Mouse (Mus musculus) urinary bladder, postnatal 36 days (tissue): ENCODE results near the gene Tmc7.

Experiments
- DNase-seq, 2 experiments: peaks; one replicate each; pipeline ENCODE4 v3.0.0; 2022; ENCODE audit warnings: low spot score in 2 of 2, mixed read lengths in 1 of 2

The Tmc7 gene

DNA sequence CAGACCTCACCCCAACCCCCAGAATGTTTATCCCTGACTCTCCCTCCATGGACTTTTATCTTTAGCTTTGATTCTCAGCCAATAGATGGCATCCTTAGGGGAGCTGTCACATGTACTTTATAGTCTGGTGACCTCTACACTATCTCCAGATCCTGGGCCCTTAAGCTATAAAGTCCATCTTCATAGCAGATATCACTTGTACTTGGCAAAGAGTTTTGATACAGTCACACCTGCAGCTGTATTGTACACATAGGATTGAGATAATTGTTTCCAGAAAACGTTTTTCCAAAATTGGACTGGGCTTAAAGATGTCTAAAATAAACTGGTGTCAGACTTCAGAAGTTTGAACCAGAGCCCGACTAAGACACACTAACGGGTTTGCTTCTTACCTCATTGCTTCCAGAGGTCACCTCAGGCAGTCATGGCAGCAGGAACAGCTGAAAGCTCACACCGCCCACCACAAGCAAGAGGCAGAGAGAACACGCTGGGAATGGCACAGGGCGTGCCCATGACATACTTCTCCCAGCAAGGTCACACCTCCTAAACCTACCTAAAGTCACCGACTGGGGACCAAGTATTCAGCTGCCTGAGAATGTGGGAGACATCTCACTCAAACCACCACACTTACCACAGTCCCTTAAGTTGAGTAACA is 84.6 kb downstream of the Tmc7 start:
- DNase-seq = no peak

GRCm38 (mm10) chr7:118498984-118499783 is 85.4 kb downstream of the Tmc7 start:
- no peak for DNase-seq

DNA sequence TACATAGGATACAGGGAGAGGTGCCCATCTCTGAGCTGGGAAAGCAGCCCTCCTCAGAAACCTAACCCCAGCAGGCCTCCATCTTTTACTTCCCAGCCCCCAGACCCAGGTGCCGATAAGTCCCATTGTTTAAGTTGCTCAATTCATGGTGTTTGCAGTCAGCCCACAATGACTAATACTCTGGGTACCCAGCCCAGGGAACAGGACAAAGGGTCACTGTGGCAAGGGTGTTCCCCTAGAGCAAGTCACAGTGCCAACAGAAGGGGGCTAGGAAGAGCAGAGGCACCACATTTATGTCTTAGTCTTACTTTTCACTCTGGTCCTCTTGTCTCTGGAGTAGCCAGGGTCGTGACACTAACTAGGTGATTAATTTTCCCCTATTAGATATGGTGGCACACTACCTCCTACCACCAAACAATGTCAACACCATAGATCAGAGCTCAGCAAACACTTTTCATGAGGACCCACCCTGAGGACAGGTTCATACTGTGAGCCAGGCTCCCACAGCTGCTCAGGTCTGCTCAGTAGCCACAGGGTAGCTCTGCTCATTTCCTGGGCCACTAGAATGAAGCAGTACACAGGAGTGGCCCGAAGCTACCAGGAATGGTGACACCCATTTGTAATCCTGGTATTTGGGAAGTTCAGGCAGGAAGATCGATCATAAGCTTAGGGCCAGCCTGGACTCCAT is 89.5 kb downstream of the Tmc7 start:
- no peak for DNase-seq

GRCm38 (mm10) chr7:118493892-118494291 is 90.6 kb downstream of the Tmc7 start:
- no peak for DNase-seq

GRCm38 (mm10) chr7:118491431-118492147 is 92.9 kb downstream of the Tmc7 start, which contains the start of gene Itpripl2:
TSS of gene Itpripl2 (minus strand) at chr7:118491975.
- peak; percentile 81 to 87 for DNase-seq

DNA sequence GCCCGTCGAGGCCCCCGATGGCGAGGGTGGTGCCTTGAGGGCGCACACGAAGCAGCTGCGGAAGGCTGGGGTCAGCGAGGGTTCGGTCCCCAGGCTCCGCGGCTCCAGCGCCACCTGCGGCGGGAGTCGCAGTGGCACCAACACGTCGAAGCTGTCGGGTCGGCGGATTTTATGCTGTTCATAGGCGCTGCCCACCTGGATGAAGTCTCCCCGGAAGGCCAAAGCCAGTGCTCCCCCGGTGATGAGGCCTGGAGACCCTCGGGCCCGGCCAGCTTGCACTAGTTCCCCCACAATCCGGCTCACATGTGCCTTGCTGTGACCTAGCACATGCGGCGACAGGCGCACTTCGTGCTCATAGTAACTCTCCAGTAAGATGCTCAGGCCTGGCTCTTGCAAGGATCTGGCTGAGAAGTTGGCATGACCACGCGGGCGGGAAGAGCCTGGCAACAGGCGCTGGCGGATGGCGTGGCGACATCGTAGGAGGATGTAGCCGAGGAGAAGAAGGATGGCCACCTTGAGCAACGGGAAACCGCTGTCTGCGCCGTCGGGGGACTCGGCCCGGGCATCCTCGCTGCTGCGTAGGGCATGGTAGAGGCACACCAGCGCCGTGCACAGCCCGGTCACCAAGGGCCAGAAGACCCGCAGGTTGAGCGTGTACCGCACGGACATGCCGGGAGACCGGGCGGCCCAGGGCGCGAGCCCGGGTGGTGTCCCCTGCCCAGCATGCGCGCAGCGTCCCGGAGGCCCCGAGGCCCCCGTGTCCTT is 93.7 kb downstream of the Tmc7 start:
- no peak for DNase-seq

GRCm38 (mm10) chr7:118489706-118490665 is 94.5 kb downstream of the Tmc7 start:
- DNase-seq = no peak

DNA sequence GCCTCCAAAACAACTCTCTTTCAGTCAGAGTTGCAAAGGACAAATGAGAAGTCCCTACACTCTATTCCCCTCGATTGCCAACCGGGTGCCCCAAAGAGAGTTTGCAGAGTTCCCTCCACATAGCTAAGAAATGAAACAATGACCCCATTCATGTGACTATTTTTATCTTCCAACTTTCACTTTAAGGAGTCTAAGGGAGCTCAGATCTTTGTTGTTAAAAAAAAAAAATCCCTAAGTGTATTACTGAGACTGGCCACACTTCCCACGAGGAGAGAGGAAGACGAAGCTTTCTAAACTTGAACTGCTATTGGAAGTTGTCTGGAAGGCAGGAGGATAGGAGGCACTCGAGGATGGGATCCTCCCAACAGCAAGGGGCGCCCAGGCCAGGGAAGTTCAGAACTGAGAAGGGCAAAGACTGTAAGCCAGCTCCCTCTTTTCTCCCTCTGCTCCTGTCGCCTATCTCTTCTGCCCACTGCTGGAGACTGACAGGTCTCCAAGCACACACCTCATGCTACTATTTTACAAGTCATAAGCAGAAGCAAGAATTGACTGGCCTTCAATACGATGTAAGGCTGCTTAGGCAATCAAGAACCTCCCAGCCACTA is 96.4 kb downstream of the Tmc7 start:
- no peak for DNase-seq

DNA sequence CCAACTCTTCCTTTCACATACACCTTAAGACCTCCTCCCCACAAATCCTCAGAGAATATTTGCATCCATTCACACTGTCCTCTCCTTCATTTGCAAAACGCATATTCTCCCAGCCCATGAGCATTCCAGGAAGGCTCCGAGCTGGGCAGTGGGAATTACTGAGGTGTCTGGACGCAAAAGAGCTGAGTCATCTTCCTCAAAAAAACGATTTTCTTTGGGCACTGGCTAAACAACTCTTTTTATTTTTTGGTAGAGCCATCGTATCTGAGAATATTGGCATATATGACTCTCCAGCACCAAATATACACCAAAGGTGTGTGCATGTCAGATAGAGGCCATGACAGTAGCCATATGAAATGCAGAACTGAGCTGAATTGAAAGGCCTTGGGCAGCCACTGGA is 97.6 kb downstream of the Tmc7 start:
- DNase-seq = no peak
